Mouse (Mus musculus) T-cell, adult 66 days (primary cell): ENCODE measurements around the gene Chil3. TPM values are rescaled to one million over a fixed set of nuclear protein-coding genes. Genes with fewer than 3 reads are reported as not detected.

Source experiments
- total RNA-seq, 2 experiments: library from RNA; stranded (reverse); gene quantifications; 3 replicates in 1 of 2; 4 replicates in 1 of 2; pipeline ENCODE4 v1.2.4; 2023

The Chil3 gene
- under 1 TPM; 0.47 to 0.74 TPM for total RNA-seq

GRCm38 (mm10) chr3:106167464-106167863, at the start of gene Chil3:
TSS of gene Chil3 (minus strand) at chr3:106167564.

GRCm38 (mm10) chr3:106112929-106113328, 54.4 kb downstream of the Chil3 start, which contains the start of gene Chia1:
TSS of gene Chia1 (plus strand) at chr3:106113229.

Other genes with a start within 250 kb of the Chil3 start
- 1 to 10 TPM; 1.5 to 2.5 TPM for gene I830077J02Rik, start 234.9 kb downstream of the Chil3 start, total RNA-seq
- gene Wdr77, start 208.2 kb downstream of the Chil3 start, total RNA-seq: 10 to 100 TPM; 52.1 to 52.4 TPM
- gene Atp5f1, start 207.5 kb downstream of the Chil3 start, total RNA-seq: 100 to 1,000 TPM; 127 to 129 TPM
- gene Ovgp1, start 193.9 kb downstream of the Chil3 start, total RNA-seq: 1 to 10 TPM; 5.3 to 5.9 TPM
- not detected for gene Pifo, start 152.9 kb downstream of the Chil3 start, total RNA-seq
- gene Chil5, start 134.8 kb downstream of the Chil3 start, total RNA-seq: 1 to 10 TPM; 3.6 to 5.0 TPM
- not detected for gene Chia1, start 54.3 kb downstream of the Chil3 start, total RNA-seq
- not detected for gene Chil4, start 51.9 kb upstream of the Chil3 start, total RNA-seq
- 1 to 10 TPM in 1 of 2 experiments, under 1 TPM in 1; 0.92 to 1.3 TPM for gene Chil6, start 238.6 kb upstream of the Chil3 start, total RNA-seq